Mouse (Mus musculus): Measurements from ENCODE around the gene Syne4. TPM values are rescaled to one million over a fixed set of nuclear protein-coding genes. Genes with fewer than 3 reads are reported as not detected.

Syne4 gene
- polyA plus RNA-seq, 1 experiment from 2014 or later = 13.1 TPM

DNA sequence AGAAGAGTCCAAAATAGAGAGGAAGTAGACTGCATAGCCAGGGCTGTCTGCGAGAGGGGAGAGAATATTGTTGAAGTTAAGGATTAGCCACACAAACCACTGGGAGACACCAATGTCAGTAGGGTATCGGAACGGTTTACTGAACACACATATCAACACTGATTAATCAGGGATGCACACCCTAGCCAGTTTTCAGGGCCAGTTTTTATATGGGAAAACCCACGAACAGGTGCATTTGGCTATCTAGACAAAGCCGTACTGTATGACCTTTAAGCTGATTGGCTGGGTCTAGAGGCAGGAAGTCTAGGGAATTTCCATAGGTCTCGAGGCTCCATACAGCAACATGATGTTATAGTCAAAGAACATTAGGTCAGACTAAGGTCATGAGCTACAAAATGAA lies 8.3 kb downstream of the Syne4 start:
- ATAC-seq (ENCODE audit: low FRiP score) = 0 out of 2 replicates have a peak, but pooled peaks have one; percentile 4
- Histone ChIP-seq H3K4me2 (peak overlapping the region; percentile 72), H3K9ac (0 out of 2 replicates have a peak overlapping the region, but pooled peaks have one; percentile 92), H3K36me3 (0 out of 2 replicates have a peak, but pooled peaks cover 3% of the 10 kb centered on the region), H3K27me3 (peaks cover 15% of the 10 kb centered on the region), H3K27ac (peak overlapping the region; percentile 49; the same call in 1 of the 2 replicates), H3K4me1 (replicated peaks) (peaks cover 23% of the 10 kb centered on the region), H3K4me3 (peak overlapping the region; percentile 78), H3K9me3 (peaks cover 3% of the 10 kb centered on the region; the same call in 1 of the 2 replicates)
- WGBS = 41% methylated on average over 6 of the region's 6 CpGs

DNA sequence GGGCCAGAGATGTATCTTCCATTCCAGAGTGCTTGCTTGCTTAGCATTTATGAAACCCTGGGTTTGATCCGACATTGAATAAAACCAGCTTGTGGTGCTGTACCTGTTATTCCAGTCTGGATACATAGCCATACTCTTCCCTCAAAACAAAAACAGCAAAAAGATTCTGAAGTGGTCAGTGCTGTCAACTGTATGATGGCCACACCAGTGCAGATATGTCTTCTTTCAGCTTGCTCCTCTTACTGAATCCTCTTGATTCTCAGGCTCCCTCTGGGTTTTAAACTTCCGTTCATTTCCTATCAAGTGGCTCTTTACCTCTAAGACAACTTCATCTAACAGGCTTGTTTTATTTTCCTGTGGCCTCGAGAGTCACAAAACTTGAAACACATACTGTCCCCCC lies 9.2 kb downstream of the Syne4 start, which contains the start of gene Sdhaf1:
Sdhaf1 (minus strand) TSS at position 101 of the 400 bp plus-strand sequence.
- Histone ChIP-seq H3K27me3 (peaks cover 22% of the 10 kb centered on the region), H3K4me1 (replicated peaks) (peaks cover 23% of the 10 kb centered on the region), H3K4me3 (peak within 1 kb of the TSS; percentile 78), H3K9me3 (peaks cover 3% of the 10 kb centered on the region; the same call in 1 of the 2 replicates), H3K27ac (peak within 1 kb of the TSS; percentile 49; the same call in 1 of the 2 replicates), H3K4me2 (peak within 1 kb of the TSS; percentile 72), H3K36me3 (no peaks in the 10 kb centered on the region), H3K9ac (0 out of 2 replicates have a peak within 1 kb of the TSS, but pooled peaks have one; percentile 92)
- no peak for ATAC-seq (ENCODE audit: low FRiP score)
- 79% methylated on average over 3 of the region's 3 CpGs for WGBS

DNA sequence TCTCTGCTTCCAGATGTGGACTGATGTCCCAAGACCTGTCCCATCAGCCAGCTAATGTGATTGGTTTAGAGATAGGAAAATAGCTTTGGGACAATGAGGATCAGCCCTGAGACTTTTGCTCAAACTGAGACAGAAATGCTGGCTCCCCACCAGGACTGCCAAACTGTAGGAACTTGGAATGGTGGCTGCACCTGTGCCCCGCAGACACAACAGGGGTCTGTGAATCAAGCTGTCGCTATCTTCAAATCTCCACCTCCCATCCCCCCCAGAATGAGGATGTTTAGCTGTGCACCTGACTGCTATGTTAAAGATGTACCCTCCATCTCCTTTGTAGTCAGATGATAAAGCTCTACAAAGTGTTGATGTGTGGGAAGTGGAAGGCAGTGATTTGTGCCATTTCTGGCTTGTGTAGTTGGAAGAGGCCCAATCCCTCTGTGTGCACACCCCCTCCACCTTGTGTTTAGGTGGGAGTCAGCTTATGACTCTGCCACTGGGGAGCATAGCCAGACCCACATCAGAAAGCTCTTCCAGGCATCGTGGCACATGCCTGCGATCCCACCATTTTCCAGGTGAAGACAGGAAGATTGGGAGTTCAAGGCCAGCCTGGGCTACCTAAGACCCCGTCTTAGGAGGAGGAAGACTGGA lies 9.8 kb downstream of the Syne4 start:
- H3K36me3 ChIP-seq = no peaks in the 10 kb centered on the region
- H3K4me2 ChIP-seq = no peak overlapping the region
- H3K27ac ChIP-seq = no peak overlapping the region
- ATAC-seq (ENCODE audit: low FRiP score) = no peak
- 81% methylated on average over 5 of the region's 5 CpGs for WGBS
- peaks cover 3% of the 10 kb centered on the region; the same call in 1 of the 2 replicates for H3K9me3 ChIP-seq
- H3K27me3 ChIP-seq = peaks cover 23% of the 10 kb centered on the region
- no peak overlapping the region for H3K4me3 ChIP-seq
- H3K9ac ChIP-seq = no peak overlapping the region
- H3K4me1 ChIP-seq (replicated peaks) = peaks cover 23% of the 10 kb centered on the region

DNA sequence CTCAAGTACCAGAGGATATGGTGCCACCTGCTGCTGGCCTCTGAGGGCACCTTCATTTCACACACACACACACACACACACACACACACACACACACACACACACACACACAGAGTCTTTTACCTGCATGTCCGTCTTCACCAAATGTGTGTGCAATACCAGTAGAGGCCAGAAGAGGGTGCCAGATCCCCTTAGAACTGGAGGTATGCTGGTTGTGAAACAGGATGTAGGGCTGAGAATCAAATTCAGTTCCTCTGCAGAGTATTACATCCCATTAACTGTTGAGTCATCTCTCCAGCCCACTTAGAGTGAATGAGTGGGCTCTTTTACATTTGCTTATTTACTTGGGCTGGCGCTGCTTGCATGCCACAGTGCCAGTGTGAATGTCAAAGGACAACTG lies 10.8 kb downstream of the Syne4 start:
- no peak overlapping the region for H3K9ac ChIP-seq
- no peak overlapping the region for H3K4me2 ChIP-seq
- no peak overlapping the region for H3K4me3 ChIP-seq
- ATAC-seq (ENCODE audit: low FRiP score) = no peak
- WGBS = 44% methylated on average over 2 of the region's 2 CpGs
- H3K4me1 ChIP-seq (replicated peaks) = peaks cover 23% of the 10 kb centered on the region
- no peak overlapping the region for H3K27ac ChIP-seq
- peaks cover 3% of the 10 kb centered on the region; the same call in 1 of the 2 replicates for H3K9me3 ChIP-seq
- H3K27me3 ChIP-seq = peaks cover 23% of the 10 kb centered on the region
- H3K36me3 ChIP-seq = no peaks in the 10 kb centered on the region

DNA sequence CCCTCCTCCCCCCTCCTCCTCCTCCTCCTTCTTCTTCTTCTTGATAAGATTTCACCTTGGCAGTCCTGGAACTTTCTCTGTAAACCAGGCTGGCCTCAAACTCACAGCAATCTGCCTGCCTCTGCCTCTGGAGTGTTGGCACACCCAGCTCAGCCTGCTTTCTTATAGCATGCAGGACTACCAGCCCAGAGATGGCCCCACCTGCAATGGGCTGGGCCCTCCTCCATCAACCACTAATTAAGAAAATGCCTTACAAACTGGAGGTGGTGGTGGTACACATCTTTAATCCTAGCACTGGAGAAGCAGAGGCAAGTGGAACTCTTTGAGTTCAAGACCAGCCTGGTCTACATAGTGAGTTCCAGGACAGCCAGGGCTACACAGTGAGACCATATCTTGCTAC lies 11.8 kb downstream of the Syne4 start:
- Histone ChIP-seq H3K36me3 (no peaks in the 10 kb centered on the region), H3K4me3 (no peak overlapping the region), H3K9ac (no peak overlapping the region), H3K4me1 (replicated peaks) (peaks cover 19% of the 10 kb centered on the region), H3K4me2 (no peak overlapping the region), H3K27ac (no peak overlapping the region), H3K9me3 (peaks cover 3% of the 10 kb centered on the region; the same call in 1 of the 2 replicates), H3K27me3 (peaks cover 23% of the 10 kb centered on the region)
- ATAC-seq (ENCODE audit: low FRiP score) = no peak

DNA sequence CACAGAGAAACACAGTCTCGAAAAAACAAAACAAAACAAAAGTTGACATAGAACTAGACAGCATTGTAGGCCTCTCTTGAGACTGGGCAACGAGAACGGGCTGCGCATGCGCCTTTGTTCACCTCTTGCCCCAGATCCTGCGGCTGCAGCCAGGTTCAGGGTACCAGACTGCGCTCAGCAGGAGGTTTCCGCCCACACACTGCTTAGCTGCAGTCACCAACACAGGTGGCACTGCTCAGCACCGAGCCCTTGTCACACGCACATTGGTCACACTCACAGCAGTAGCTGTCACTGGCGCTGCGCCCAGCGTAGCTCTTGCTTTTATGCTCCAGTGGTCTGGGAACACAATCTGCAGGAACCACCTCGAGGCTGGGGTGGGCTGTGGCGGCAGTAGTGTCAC lies 12.5 kb downstream of the Syne4 start:
- peak overlapping the region; percentile 46; the same call in 1 of the 2 replicates for H3K9ac ChIP-seq
- WGBS = 53% methylated on average over 15 of the region's 15 CpGs
- H3K27me3 ChIP-seq = peaks cover 23% of the 10 kb centered on the region
- no peak overlapping the region for H3K27ac ChIP-seq
- H3K4me2 ChIP-seq = no peak overlapping the region
- ATAC-seq (ENCODE audit: low FRiP score) = no peak
- peaks cover 3% of the 10 kb centered on the region; the same call in 1 of the 2 replicates for H3K9me3 ChIP-seq
- no peaks in the 10 kb centered on the region for H3K36me3 ChIP-seq
- peaks cover 22% of the 10 kb centered on the region for H3K4me1 ChIP-seq (replicated peaks)
- no peak overlapping the region for H3K4me3 ChIP-seq

DNA sequence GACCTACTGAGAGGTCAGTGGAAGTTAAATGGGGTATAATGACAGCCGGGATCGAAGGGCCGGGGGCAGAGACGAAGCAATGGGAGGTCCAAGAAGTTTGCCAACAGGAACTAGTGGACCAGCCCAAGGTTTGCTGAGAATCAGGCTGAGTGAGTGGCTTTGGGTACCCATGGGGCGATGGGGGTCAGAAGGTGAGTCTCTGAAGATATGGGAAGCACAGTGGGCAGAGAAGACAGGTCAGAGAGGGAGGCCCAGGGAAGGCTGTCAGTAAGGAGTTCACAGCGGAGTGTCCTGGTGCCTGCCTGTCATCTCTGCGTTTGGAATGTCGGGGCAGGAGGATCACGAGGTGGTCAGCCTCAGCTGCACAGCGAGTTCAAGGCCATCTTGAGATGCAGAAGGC lies 13.8 kb downstream of the Syne4 start:
- Histone ChIP-seq H3K9me3 (peaks cover 3% of the 10 kb centered on the region; the same call in 1 of the 2 replicates), H3K4me3 (no peak overlapping the region), H3K27me3 (peaks cover 28% of the 10 kb centered on the region), H3K36me3 (no peaks in the 10 kb centered on the region), H3K9ac (no peak overlapping the region), H3K4me2 (no peak overlapping the region), H3K4me1 (replicated peaks) (peaks cover 27% of the 10 kb centered on the region), H3K27ac (no peak overlapping the region)
- no peak for ATAC-seq (ENCODE audit: low FRiP score)
- 52% methylated on average over 10 of the region's 10 CpGs for WGBS

DNA sequence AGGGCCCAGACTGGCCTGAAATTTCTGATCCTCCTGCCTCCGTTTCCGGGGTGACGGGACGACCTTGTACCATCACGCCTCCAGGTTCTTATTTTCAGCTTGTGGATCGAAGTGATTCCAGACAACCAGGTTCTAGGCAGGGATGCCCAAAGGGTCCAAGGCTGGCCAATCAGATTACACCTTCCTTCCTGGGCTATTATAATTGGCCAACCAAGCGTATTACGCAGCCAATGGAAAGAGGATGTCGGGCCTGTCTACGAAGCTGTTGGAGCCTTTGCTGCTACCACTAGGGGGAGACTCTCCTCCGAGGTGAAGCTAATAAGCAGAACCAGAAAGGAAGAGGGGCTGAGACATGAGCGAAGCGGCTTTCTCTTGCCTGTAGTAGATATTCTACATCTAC lies 17.3 kb downstream of the Syne4 start:
- 3% methylated on average over 13 of the region's 13 CpGs for WGBS
- Histone ChIP-seq H3K4me1 (replicated peaks) (peaks cover 44% of the 10 kb centered on the region), H3K9me3 (no peaks in the 10 kb centered on the region), H3K36me3 (no peaks in the 10 kb centered on the region), H3K27me3 (peaks cover 45% of the 10 kb centered on the region), H3K4me2 (peak overlapping the region; percentile 50), H3K27ac (peak overlapping the region; percentile 63; the same call in 1 of the 2 replicates), H3K9ac (no peak overlapping the region), H3K4me3 (peak overlapping the region; percentile 25)
- peak; percentile 94 for ATAC-seq (ENCODE audit: low FRiP score)

DNA sequence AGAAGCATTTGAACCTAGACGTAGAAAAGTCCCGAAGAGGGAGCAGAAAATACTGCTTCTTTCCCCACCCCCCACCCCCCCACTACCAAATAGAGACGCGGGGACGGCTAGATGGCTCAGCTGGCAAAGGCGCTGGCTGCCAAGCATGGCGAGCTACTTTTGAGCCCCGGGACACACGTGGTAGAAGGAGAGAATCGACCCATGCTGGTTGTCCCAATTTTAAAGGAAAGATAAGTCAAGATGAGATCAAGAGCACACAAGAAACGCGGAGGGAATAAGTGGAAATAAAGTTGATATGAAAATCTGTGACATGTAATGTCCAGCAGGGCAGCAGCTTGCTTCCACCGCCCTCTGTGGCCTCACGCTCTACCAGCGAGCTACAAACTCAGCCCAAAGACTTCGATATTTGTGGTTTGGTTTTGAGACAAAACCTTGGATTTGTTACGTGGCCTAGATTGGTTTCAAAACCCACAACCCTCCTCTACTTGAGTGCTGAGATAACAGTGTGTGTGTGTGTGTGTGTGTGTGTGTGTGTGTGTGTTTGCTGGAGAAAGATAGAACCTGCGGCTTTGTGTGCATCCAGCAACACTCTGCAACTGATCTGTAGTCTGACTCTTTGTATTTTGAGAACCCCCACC lies 18.1 kb downstream of the Syne4 start:
- H3K4me2 ChIP-seq = peak overlapping the region; percentile 50
- H3K27me3 ChIP-seq = peaks cover 41% of the 10 kb centered on the region
- H3K36me3 ChIP-seq = no peaks in the 10 kb centered on the region

DNA sequence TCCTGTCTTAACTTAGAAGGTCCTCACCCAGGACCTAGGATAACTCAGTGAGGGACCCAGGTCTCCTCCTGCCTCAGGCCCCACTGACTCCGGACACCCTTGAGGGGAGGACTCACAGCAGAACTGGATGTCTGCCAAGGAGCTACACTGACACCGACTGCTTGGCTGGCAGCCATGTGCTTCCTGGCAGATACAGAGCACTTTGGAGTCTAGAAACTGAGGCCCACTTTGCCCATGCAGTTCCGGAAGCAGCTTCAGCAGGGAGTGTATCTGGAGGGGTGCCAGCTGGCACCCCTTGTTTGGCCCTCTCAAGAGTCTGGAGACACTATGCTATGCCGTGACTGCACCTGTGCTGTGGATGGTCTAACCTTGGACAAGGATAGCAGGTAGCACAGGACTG lies 18.8 kb downstream of the Syne4 start:
- peak; percentile 49 for ATAC-seq (ENCODE audit: low FRiP score)
- no peaks in the 10 kb centered on the region for H3K9me3 ChIP-seq
- H3K4me3 ChIP-seq = no peak overlapping the region
- peaks cover 39% of the 10 kb centered on the region for H3K27me3 ChIP-seq
- 55% methylated on average over 4 of the region's 4 CpGs for WGBS
- no peaks in the 10 kb centered on the region for H3K36me3 ChIP-seq
- H3K9ac ChIP-seq = no peak overlapping the region
- no peak overlapping the region for H3K4me2 ChIP-seq
- peak overlapping the region; percentile 58; the same call in 1 of the 2 replicates for H3K27ac ChIP-seq
- H3K4me1 ChIP-seq (replicated peaks) = peaks cover 38% of the 10 kb centered on the region

More for the DNA sequence above, 18.1 kb downstream of the Syne4 start:
- Histone ChIP-seq H3K4me1 (replicated peaks) (peaks cover 38% of the 10 kb centered on the region), H3K4me3 (no peak overlapping the region; the same call in 1 of the 2 replicates), H3K9me3 (no peaks in the 10 kb centered on the region), H3K9ac (0 out of 2 replicates have a peak overlapping the region, but pooled peaks have one; percentile 19), H3K27ac (no peak overlapping the region)
- 63% methylated on average over 18 of the region's 18 CpGs for WGBS
- ATAC-seq (ENCODE audit: low FRiP score) = no peak

DNA sequence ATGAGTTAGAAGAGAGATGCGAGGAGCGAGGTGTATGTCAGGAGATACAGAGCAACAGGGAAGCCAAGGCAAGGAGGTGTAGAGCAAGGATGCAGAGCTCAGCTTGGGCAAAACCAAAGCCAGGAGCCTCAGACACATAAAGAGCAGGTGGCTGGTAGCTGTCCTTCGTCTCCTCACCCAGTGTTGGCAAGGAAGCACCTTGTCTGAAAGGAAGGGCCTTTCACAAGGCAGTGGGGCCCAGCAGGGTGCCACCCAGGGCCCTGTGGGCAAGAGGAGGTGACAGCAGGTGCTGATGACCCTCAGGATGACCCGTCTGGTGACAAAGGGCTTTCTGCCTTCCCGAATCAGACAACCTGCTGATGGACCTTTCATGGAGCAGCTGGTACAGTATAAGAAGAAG lies 20.0 kb downstream of the Syne4 start:
- Histone ChIP-seq H3K9ac (peak overlapping the region; percentile 55), H3K27ac (no peak overlapping the region), H3K9me3 (no peaks in the 10 kb centered on the region), H3K4me1 (replicated peaks) (peaks cover 38% of the 10 kb centered on the region), H3K4me2 (no peak overlapping the region), H3K27me3 (peaks cover 46% of the 10 kb centered on the region), H3K36me3 (no peaks in the 10 kb centered on the region), H3K4me3 (no peak overlapping the region)
- 62% methylated on average over 5 of the region's 5 CpGs for WGBS
- ATAC-seq (ENCODE audit: low FRiP score) = no peak

DNA sequence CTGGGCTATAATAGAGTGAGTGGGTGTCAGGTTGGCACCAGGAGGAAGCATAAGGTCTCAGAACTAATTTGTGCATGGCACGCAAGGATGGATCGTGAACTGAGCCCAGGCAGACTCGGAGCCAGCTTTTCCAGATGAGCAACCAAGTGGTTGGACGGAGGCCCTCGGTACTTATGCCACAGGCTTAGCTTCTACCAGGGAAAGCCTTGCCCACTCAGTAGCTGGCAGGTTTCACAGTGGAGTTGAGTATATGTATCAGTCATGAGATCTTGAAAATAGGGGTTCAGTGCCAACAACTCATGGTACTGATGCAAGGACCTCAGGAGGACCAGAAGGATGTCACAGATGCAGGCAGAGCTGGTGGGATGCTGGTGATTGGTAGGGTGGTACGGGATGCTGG lies 21.1 kb downstream of the Syne4 start:
- Histone ChIP-seq H3K27me3 (peaks cover 50% of the 10 kb centered on the region), H3K4me3 (no peak overlapping the region), H3K36me3 (no peaks in the 10 kb centered on the region), H3K4me1 (replicated peaks) (peaks cover 38% of the 10 kb centered on the region), H3K9me3 (no peaks in the 10 kb centered on the region), H3K27ac (no peak overlapping the region), H3K9ac (no peak overlapping the region), H3K4me2 (no peak overlapping the region)
- 72% methylated on average over 6 of the region's 6 CpGs for WGBS
- no peak for ATAC-seq (ENCODE audit: low FRiP score)

Data from hindbrain, embryonic 13.5 days (tissue).